Mouse (Mus musculus) ES-Bruce4 (cell line): ENCODE results near the gene Gm8300.
"Not testable (repeated sequence)": the region's sequence is repeated elsewhere in the genome, so short reads cannot be mapped to it uniquely, and the experiment has no call there.

Experiments
- CTCF ChIP-seq: IDR thresholded peaks from one replicate; pipeline ENCODE4 v1.8.1; 2011; ENCODE audit warnings: low read depth, low read length
- EP300 ChIP-seq: IDR thresholded peaks from 2 replicates; pipeline ENCODE4 v1.6.1; 2011; ENCODE audit warnings: low read depth, low read length; ENCODE audit not compliant: insufficient read depth
- POLR2A ChIP-seq: IDR thresholded peaks from one replicate; pipeline ENCODE4 v1.8.1; 2011; ENCODE audit warnings: low read length; ENCODE audit not compliant: insufficient read depth

DNA sequence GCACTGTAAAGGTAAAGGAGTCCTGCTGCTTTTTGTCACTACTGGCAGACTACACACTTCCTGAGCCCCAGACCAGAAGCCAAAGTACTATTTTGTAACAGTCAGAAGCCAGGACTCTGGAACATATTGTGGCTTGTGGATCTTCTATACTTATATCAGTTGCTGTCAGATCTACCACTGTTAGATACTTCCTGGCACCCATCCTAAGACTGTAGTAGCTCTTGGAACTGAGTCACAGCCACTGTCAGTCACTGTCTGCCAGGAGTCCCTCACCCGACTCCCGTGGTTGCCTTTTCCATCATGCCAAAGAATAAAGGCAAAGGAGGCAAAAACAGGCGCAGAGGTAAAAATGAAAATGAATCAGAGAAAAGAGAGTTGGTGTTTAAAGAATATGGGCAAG is 19.7 kb upstream of the Gm8300 start, which contains the start of gene Gm5788:
- not testable (repeated sequence) for TF ChIP-seq CTCF, POLR2A, EP300
